ENCODE assay signal across 21 mouse cellular contexts in the genomic region with DNA sequence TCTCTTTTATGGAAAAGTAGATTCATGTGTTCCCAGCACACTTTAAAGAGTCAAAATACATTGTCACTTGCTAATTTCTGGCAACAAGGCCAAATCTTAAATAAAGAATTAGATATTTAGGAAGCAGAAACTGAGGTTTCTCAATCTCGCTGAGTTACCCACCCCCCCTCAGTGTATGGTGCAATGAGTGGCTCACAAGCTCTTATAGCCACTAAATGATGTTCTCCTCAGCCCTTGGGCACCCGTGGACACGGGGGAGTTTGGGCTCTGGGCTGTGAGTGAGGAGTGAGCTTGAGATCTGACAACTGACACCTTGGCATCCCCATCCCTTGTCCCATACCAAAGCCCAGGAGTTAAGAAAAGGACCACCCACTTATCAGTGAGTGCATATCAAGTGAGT.
A peak's percentile ranks its signal among the peaks of the same experiment; 100 is the strongest.
DNase-seq lines count a peak whose midpoint lies in the region; ATAC-seq lines count a peak whose summit lies in the region.
"Had no signal": no experiment of that assay in that cellular context is flagged by ENCODE, and none has a peak within 500 bp of the region (broad histone marks: within the 10 kb centered on the region; RNA-seq: fewer than 3 reads in every experiment).

No protein-coding gene starts in this region.

- intact Hi-C loops in left cerebral cortex, postnatal 4 days (cut with DNase I): no loop called here

- peak; percentile 54; the same call in 1 of the 2 replicates for ATAC-seq in common myeloid progenitor, adult 5-6 weeks (replicated peaks; ENCODE audit: low read depth, poor library complexity, severe bottlenecking)
- ATAC-seq in megakaryocyte, adult 5-6 weeks (ENCODE audit: poor library complexity, severe bottlenecking): peak; percentile 84
- ATAC-seq in monocyte, adult 5-6 weeks (replicated peaks; ENCODE audit: insufficient number of reproducible peaks, low FRiP score, low TSS enrichment, poor library complexity, severe bottlenecking): peak; percentile 69
- ATAC-seq: forebrain, embryonic 13.5 days; forebrain, embryonic 15.5 days; forebrain, postnatal 0 days; Patski had no signal

- peak; percentile 19 for DNase-seq in 416B (ENCODE audit: low read depth)
- no peak for DNase-seq in left cerebral cortex, postnatal 4 days
- DNase-seq in spleen, postnatal 36 days (ENCODE audit: low spot score in 2 of 2): no peak
- DNase-seq in cerebellum, postnatal 10 days: no peak
- DNase-seq: adrenal gland, adult 2 months; adrenal gland, postnatal 10 days; adrenal gland, postnatal 25 days; B cell, adult 2 months; cerebellum, adult 11 months; cerebellum, adult 18-20 months; cerebellum, adult 8-10 months; cerebellum, adult 9-11 months; cerebellum, postnatal 25 days; embryo, embryonic 11 days; forebrain, postnatal 0 days had no signal
